Mouse (Mus musculus) lung, embryonic 14.5 days (tissue): ENCODE results near the gene Eif2ak4. TPM values are rescaled to one million over a fixed set of nuclear protein-coding genes. Genes with fewer than 3 reads are reported as not detected.
A peak's percentile ranks its signal among the peaks of the same experiment; 100 is the strongest.

Experiments
- ATAC-seq: fragments of 200-750 bp; cut with Nextera tagmentation; 2 replicates; pipeline ENCODE4 v1.8.0; 2017; ENCODE audit warnings: mild to moderate bottlenecking, moderate TSS enrichment, moderate library complexity; ENCODE audit not compliant: insufficient read depth
- DNase-seq: peaks from one replicate; pipeline ENCODE4 v3.0.0-alpha.2; 2015
- H3K27ac ChIP-seq: fragments of 300-500 bp; sonication (generic); 2 replicates; pipeline ENCODE4 v1.5.1; 2014; ENCODE audit warnings: low read depth, mild to moderate bottlenecking, moderate library complexity
- H3K27me3 ChIP-seq: fragments of 300-500 bp; sonication (generic); 2 replicates; pipeline ENCODE4 v1.6.1; 2014; ENCODE audit warnings: low read length, control low read depth; ENCODE audit not compliant: insufficient read depth
- H3K36me3 ChIP-seq: fragments of 300-500 bp; sonication (generic); 2 replicates; pipeline ENCODE4 v1.6.1; 2014; ENCODE audit warnings: control low read depth; ENCODE audit not compliant: insufficient read depth
- H3K4me1 ChIP-seq: fragments of 300-500 bp; sonication (generic); 2 replicates; pipeline ENCODE4 v1.6.1; 2014; ENCODE audit warnings: antibody characterized with exemption, control low read depth; ENCODE audit not compliant: insufficient read depth
- H3K4me2 ChIP-seq: fragments of 300-500 bp; sonication (generic); 2 replicates; pipeline ENCODE4 v1.6.1; 2014; ENCODE audit warnings: mild to moderate bottlenecking
- H3K4me3 ChIP-seq: fragments of 300-500 bp; sonication (generic); 2 replicates; pipeline ENCODE4 v1.5.1; 2014; ENCODE audit warnings: low read depth, low read length
- H3K9ac ChIP-seq: fragments of 300-500 bp; sonication (generic); 2 replicates; pipeline ENCODE4 v1.6.1; 2014
- H3K9me3 ChIP-seq: fragments of 300-500 bp; sonication (generic); 2 replicates; pipeline ENCODE4 v1.6.1; 2016; ENCODE audit warnings: low read depth, low read length, control low read depth
- CTCF ChIP-seq: IDR thresholded peaks from 2 replicates; pipeline ENCODE4 v1.5.1; 2016; ENCODE audit warnings: antibody characterized with exemption, low read depth
- WGBS: fragments of 180-500 bp; shearing (Covaris S2); extraction: QIAGEN DNeasy Blood & Tissue Kit; methylation state at CpG from one replicate; pipeline ENCODE4 v1.1.7; 2014; 5-methylcytosine and 5-hydroxymethylcytosine counted together
- polyA plus RNA-seq: library from polyadenylated mRNA; unstranded; fragments of >200 nt; fragmentation: Nextera tagmentation; extraction: Ambion mirVana; gene quantifications from 2 replicates; pipeline ENCODE4 v1.2.1, GENCODE M21; 2014

The Eif2ak4 gene
- polyA plus RNA-seq, 1 experiment from 2014 or later: 15.4 TPM

- no peak overlapping the region for H3K4me2 ChIP-seq
- peaks cover 9% of the 10 kb centered on the region for H3K4me1 ChIP-seq
- no peaks in the 10 kb centered on the region for H3K36me3 ChIP-seq
- ATAC-seq (no peak), DNase-seq (no peak)
- 82% methylated on average over 7 of the region's 7 CpGs for WGBS
- H3K9ac ChIP-seq: no peak overlapping the region
- no peak overlapping the region for H3K4me3 ChIP-seq
- no peaks in the 10 kb centered on the region for H3K27me3 ChIP-seq
- no peaks in the 10 kb centered on the region for H3K9me3 ChIP-seq
- no peak for TF ChIP-seq CTCF
- H3K27ac ChIP-seq: no peak overlapping the region
These were observed 118.7 kb downstream of the Eif2ak4 start for GRCm38 (mm10) chr2:118507126-118507525.

GRCm38 (mm10) chr2:118509688-118510446 is 121.4 kb downstream of the Eif2ak4 start:
- Histone ChIP-seq H3K4me1 (peaks cover 9% of the 10 kb centered on the region), H3K36me3 (no peaks in the 10 kb centered on the region), H3K27ac (peak overlapping the region; percentile 79), H3K9ac (peak overlapping the region; percentile 13; the same call in 1 of the 2 replicates), H3K9me3 (no peaks in the 10 kb centered on the region), H3K4me2 (peak overlapping the region; percentile 7; the same call in 1 of the 2 replicates), H3K4me3 (no peak overlapping the region), H3K27me3 (no peaks in the 10 kb centered on the region)
- DNase-seq (no peak), ATAC-seq (no peak)
- 48% methylated on average over 8 of the region's 8 CpGs for WGBS
- no peak for TF ChIP-seq CTCF

DNA sequence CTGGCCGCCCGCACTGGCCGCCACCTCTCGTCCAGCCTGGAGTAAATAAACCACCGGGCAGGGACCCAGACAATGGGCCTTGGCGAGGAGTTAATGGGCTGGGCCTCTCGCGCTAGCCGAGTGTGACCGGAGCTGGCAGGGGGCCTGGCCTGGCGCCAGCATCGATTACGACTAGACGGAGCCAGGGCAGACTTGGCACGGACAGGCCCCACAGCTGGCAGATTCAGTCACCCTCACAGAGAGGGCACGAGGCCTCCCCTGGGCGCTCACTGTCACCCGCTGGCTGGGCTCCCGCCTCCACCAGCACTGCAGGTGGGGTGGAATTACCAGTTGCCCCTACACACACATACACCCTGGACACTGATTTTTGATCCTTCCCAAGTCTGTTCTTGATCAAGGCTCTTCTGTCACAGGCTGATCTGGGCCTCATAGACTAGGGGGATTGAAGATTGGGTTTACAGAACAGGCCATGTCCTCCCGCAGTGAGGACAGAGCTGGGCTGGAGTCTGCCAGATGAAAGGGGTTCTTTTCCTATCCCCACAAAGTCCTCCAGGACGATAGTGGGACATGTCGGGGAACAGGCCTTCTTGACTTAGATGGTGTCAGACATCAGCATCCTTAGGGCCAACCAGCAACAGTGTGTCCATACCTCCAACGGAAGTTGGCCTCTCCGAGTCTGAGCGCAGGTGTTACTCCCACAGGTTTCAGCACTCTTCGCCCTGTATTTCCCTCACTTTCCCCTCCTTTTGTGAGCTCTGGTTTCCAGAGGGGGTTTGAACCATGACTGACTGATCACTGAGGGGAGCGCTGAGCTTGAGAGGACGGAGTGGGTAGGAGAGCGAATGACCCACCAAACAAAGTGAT is 122.3 kb downstream of the Eif2ak4 start:
- WGBS: 36% methylated on average over 29 of the region's 29 CpGs
- H3K9ac ChIP-seq: peak overlapping the region; percentile 13; the same call in 1 of the 2 replicates
- H3K9me3 ChIP-seq: no peaks in the 10 kb centered on the region
- ATAC-seq: peak; percentile 83
- H3K27me3 ChIP-seq: no peaks in the 10 kb centered on the region
- H3K36me3 ChIP-seq: no peaks in the 10 kb centered on the region
- peak overlapping the region; percentile 79 for H3K27ac ChIP-seq
- peak; percentile 84 for DNase-seq
- H3K4me2 ChIP-seq: peak overlapping the region; percentile 7; the same call in 1 of the 2 replicates
- H3K4me3 ChIP-seq: no peak overlapping the region
- TF ChIP-seq CTCF: no peak
- H3K4me1 ChIP-seq: peaks cover 9% of the 10 kb centered on the region

DNA sequence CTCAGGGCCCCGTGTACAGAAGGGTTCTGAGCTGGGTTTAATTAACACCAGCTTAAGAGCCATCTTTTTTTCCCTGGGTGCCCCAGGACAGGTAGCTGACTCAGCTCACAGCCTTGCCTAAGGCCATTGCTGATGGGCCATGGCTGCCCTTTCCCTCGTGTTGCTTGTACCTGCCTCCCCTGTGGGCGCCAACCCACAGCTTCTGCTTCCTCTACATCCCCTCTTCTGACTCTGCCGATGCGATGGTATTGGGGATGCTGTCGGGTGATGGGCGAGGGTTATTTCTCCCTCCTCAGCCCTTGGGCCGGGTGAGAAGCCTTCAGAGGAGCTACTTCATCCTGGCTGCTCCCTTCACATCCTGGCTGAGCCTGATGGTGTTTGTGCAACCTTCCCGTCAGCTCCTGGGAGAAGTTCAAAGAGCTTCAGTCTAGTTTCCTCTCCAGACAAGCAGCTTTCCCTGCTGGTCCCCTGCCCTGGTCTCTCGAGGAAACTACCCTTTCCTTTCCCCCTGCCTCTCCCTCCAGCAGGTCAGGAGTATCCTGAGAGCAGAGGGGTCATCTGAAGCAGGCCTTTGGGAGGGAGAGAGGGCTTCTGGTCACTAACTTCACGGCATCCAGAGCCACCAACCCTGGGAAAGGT is 123.5 kb downstream of the Eif2ak4 start:
- H3K9ac ChIP-seq: no peak overlapping the region; the same call in 1 of the 2 replicates
- ATAC-seq: no peak
- H3K4me2 ChIP-seq: no peak overlapping the region
- H3K4me1 ChIP-seq: peaks cover 9% of the 10 kb centered on the region
- H3K4me3 ChIP-seq: no peak overlapping the region
- no peaks in the 10 kb centered on the region for H3K9me3 ChIP-seq
- peak overlapping the region; percentile 65; the same call in 1 of the 2 replicates for H3K27ac ChIP-seq
- H3K36me3 ChIP-seq: no peaks in the 10 kb centered on the region
- no peak for TF ChIP-seq CTCF
- DNase-seq: peak; percentile 31
- WGBS: 43% methylated on average over 11 of the region's 11 CpGs
- no peaks in the 10 kb centered on the region for H3K27me3 ChIP-seq

GRCm38 (mm10) chr2:118512418-118513377 is 124.3 kb downstream of the Eif2ak4 start:
- WGBS: 78% methylated on average over 16 of the region's 16 CpGs
- Histone ChIP-seq H3K27ac (peak overlapping the region; percentile 65; the same call in 1 of the 2 replicates), H3K9ac (no peak overlapping the region; the same call in 1 of the 2 replicates)

More at GRCm38 (mm10) chr2:118512418-118513377, 124.3 kb downstream of the Eif2ak4 start:
- H3K4me3 ChIP-seq: no peak overlapping the region
- DNase-seq (no peak), ATAC-seq (no peak)
- no peaks in the 10 kb centered on the region for H3K36me3 ChIP-seq
- H3K9me3 ChIP-seq: no peaks in the 10 kb centered on the region
- H3K27me3 ChIP-seq: no peaks in the 10 kb centered on the region
- no peak overlapping the region for H3K4me2 ChIP-seq
- H3K4me1 ChIP-seq: peaks cover 9% of the 10 kb centered on the region
- no peak for TF ChIP-seq CTCF
